Mouse (Mus musculus) adrenal gland, postnatal 4 days (tissue): ENCODE results near the gene Hist1h3c. TPM values are rescaled to one million over a fixed set of nuclear protein-coding genes. Genes with fewer than 3 reads are reported as not detected.
"Not testable (repeated sequence)": the region's sequence is repeated elsewhere in the genome, so short reads cannot be mapped to it uniquely, and the experiment has no call there.

Experiments used
- DNase-seq, 2 experiments: peaks; one replicate each; pipeline ENCODE4 v3.0.0; 2021 to 2022; ENCODE audit warnings: low spot score in 2 of 2, mixed read lengths in 2 of 2
- microRNA-seq: library from miRNA; unstranded; fragments of <30 nt; microRNA quantifications from one replicate; pipeline ENCODE4 v1.2.0, GENCODE M21; 2021
- total RNA-seq, 2 experiments: library from RNA; stranded (reverse); gene quantifications; 2 replicates each; pipeline ENCODE4 v1.2.3; 2021

Gene Hist1h3c
- total RNA-seq, 2 experiments from 2014 or later, result 224 to 252 TPM

- DNase-seq, result no peak
Observed at GRCm38 (mm10) chr13:23708041-23708440, 37.4 kb downstream of the Hist1h3c start.

- no peak for DNase-seq
Observed at GRCm38 (mm10) chr13:23706771-23707170, 38.6 kb downstream of the Hist1h3c start.

GRCm38 (mm10) chr13:23705751-23706356 is 39.5 kb downstream of the Hist1h3c start:
- DNase-seq, result no peak

- DNase-seq, result not testable (repeated sequence)
Observed at GRCm38 (mm10) chr13:23702801-23703200, 42.6 kb downstream of the Hist1h3c start.

- no peak for DNase-seq
Observed at GRCm38 (mm10) chr13:23702220-23702619, 43.2 kb downstream of the Hist1h3c start.

GRCm38 (mm10) chr13:23700786-23701520 is 44.4 kb downstream of the Hist1h3c start:
- peak in 1 of 2 experiments; percentile 44 for DNase-seq

- DNase-seq, result no peak
Observed at GRCm38 (mm10) chr13:23699767-23700166, 45.6 kb downstream of the Hist1h3c start.

GRCm38 (mm10) chr13:23698996-23699395 is 46.4 kb downstream of the Hist1h3c start:
- DNase-seq, result no peak

GRCm38 (mm10) chr13:23698300-23698693 is 47.1 kb downstream of the Hist1h3c start, which contains the start of gene Hist1h4c:
Gene Hist1h4c, minus strand, starts transcription at chr13:23698454.
- DNase-seq, result peak; percentile 98 to 99

- no peak for DNase-seq
Observed at GRCm38 (mm10) chr13:23697491-23698299, 47.7 kb downstream of the Hist1h3c start.

- no peak for DNase-seq
Observed at GRCm38 (mm10) chr13:23696061-23696474, 49.3 kb downstream of the Hist1h3c start.

- DNase-seq, result no peak
Observed at GRCm38 (mm10) chr13:23695514-23695913, 49.9 kb downstream of the Hist1h3c start, which contains the start of gene Hist1h1t. Gene Hist1h1t, plus strand, starts transcription at chr13:23695814.

Small RNA genes lying within 50 kb of the gene (microRNA-seq; reads per million reads assigned to microRNA genes)
- not detected for gene Gm44314
- gene Gm44484, result not detected

Other genes with a start within 250 kb of the Hist1h3c start
- 1,000 to 10,000 TPM; 1,239 to 1,302 TPM for gene Hist1h4h, start 214.6 kb downstream of the Hist1h3c start, total RNA-seq
- 100 to 1,000 TPM; 512 to 538 TPM for gene Hist1h2af, start 211.7 kb downstream of the Hist1h3c start, total RNA-seq
- 100 to 1,000 TPM; 144 to 196 TPM for gene Hist1h3g, start 210.2 kb downstream of the Hist1h3c start, total RNA-seq
- gene Hist1h2bh, start 202.2 kb downstream of the Hist1h3c start, total RNA-seq, result 10 to 100 TPM; 29.4 to 38.7 TPM
- 100 to 1,000 TPM; 150 to 177 TPM for gene Hist1h3f, start 201.6 kb downstream of the Hist1h3c start, total RNA-seq
- 100 to 1,000 TPM; 899 to 983 TPM for gene Hist1h4f, start 194.0 kb downstream of the Hist1h3c start, total RNA-seq
- gene Hist1h1d, start 192.3 kb downstream of the Hist1h3c start, total RNA-seq, result 10 to 100 TPM; 48.3 to 57.6 TPM
- 100 to 1,000 TPM; 399 to 448 TPM for gene Hist1h3e, start 183.2 kb downstream of the Hist1h3c start, total RNA-seq
- gene Hist1h2ae, start 174.4 kb downstream of the Hist1h3c start, total RNA-seq, result 10 to 100 TPM; 79.7 to 95.7 TPM
- 100 to 1,000 TPM; 627 to 705 TPM for gene Hist1h2bg, start 174.2 kb downstream of the Hist1h3c start, total RNA-seq
- 100 to 1,000 TPM; 297 to 360 TPM for gene Hist1h2bf, start 171.4 kb downstream of the Hist1h3c start, total RNA-seq
- 10 to 100 TPM; 63.5 to 64.6 TPM for gene Hist1h2ad, start 171.2 kb downstream of the Hist1h3c start, total RNA-seq
- 10 to 100 TPM; 64.3 to 80.4 TPM for gene Hist1h3d, start 169.8 kb downstream of the Hist1h3c start, total RNA-seq
- gene Hist1h4d, start 164.0 kb downstream of the Hist1h3c start, total RNA-seq, result 100 to 1,000 TPM; 413 to 478 TPM
- 10 to 100 TPM; 40.6 to 48.5 TPM for gene Hist1h2be, start 124.5 kb downstream of the Hist1h3c start, total RNA-seq
- 100 to 1,000 TPM; 327 to 388 TPM for gene Hist1h1e, start 123.0 kb downstream of the Hist1h3c start, total RNA-seq
- 10 to 100 TPM; 13.0 to 15.5 TPM for gene Hist1h2ac, start 61.7 kb downstream of the Hist1h3c start, total RNA-seq
- gene Hist1h2bc, start 61.4 kb downstream of the Hist1h3c start, total RNA-seq, result 10 to 100 TPM; 92.5 to 95.2 TPM
- 1 to 10 TPM; 1.8 to 2.2 TPM for gene Hist1h1t, start 49.8 kb downstream of the Hist1h3c start, total RNA-seq
- gene Hist1h4c, start 47.1 kb downstream of the Hist1h3c start, total RNA-seq, result 100 to 1,000 TPM; 220 to 275 TPM
- 10 to 100 TPM; 24.4 to 26.7 TPM for gene Hfe, start 34.7 kb downstream of the Hist1h3c start, total RNA-seq
- gene Hist1h1c, start 6.8 kb downstream of the Hist1h3c start, total RNA-seq, result 100 to 1,000 TPM; 583 to 655 TPM
- gene Hist1h2bb, start 1.1 kb upstream of the Hist1h3c start, total RNA-seq, result 100 to 1,000 TPM; 268 to 325 TPM
- gene Hist1h2ab, start 5.5 kb upstream of the Hist1h3c start, total RNA-seq, result 100 to 1,000 TPM; 457 to 545 TPM
- 100 to 1,000 TPM; 526 to 670 TPM for gene Hist1h3b, start 6.7 kb upstream of the Hist1h3c start, total RNA-seq
- 100 to 1,000 TPM; 436 to 510 TPM for gene Hist1h4b, start 11.4 kb upstream of the Hist1h3c start, total RNA-seq
- 100 to 1,000 TPM; 348 to 415 TPM for gene Hist1h4a, start 15.6 kb upstream of the Hist1h3c start, total RNA-seq
- 100 to 1,000 TPM; 459 to 527 TPM for gene Hist1h3a, start 16.8 kb upstream of the Hist1h3c start, total RNA-seq
- gene Hist1h1a, start 18.1 kb upstream of the Hist1h3c start, total RNA-seq, result 100 to 1,000 TPM; 405 to 481 TPM
- gene Trim38, start 24.3 kb upstream of the Hist1h3c start, total RNA-seq, result under 1 TPM in 1 of 2 experiments, not detected in 1; 0.20 TPM
- 10 to 100 TPM in 1 of 2 experiments, under 1 TPM in 1; 0.53 to 10.9 TPM for gene Slc17a2, start 61.4 kb upstream of the Hist1h3c start, total RNA-seq
- gene Slc17a3, start 93.8 kb upstream of the Hist1h3c start, total RNA-seq, result 1 to 10 TPM; 3.3 to 4.8 TPM
- gene Slc17a1, start 122.1 kb upstream of the Hist1h3c start, total RNA-seq, result 1 to 10 TPM in 1 of 2 experiments, under 1 TPM in 1; 0.37 to 5.1 TPM
- 1 to 10 TPM; 1.4 to 1.8 TPM for gene Slc17a4, start 169.4 kb upstream of the Hist1h3c start, total RNA-seq
- not detected for gene Hist1h2ba, start 188.6 kb upstream of the Hist1h3c start, total RNA-seq
- not detected for gene Hist1h2aa, start 188.9 kb upstream of the Hist1h3c start, total RNA-seq
- gene Scgn, start 245.6 kb upstream of the Hist1h3c start, total RNA-seq, result 1 to 10 TPM; 1.2 to 3.0 TPM